Mouse (Mus musculus): Measurements from ENCODE around the gene Retreg2. TPM values are rescaled to one million over a fixed set of nuclear protein-coding genes. Genes with fewer than 3 reads are reported as not detected.

Gene Retreg2
- polyA plus RNA-seq, 1 experiment from 2014 or later: 107 TPM

GRCm38 (mm10) chr1:75187914-75188483 lies 45.4 kb downstream of the Retreg2 start:
- H3K27me3 ChIP-seq: no peaks in the 10 kb centered on the region
- CTCF ChIA-PET: no interaction called here
- TF ChIP-seq CTCF (IDR thresholded peaks at IDR 0.05): no peak
- DNase-seq (ENCODE audit: low read depth, low spot score) (no peak), ATAC-seq (no peak)
- POLR2A ChIA-PET: no interaction called here
- in situ Hi-C loops (cut with MboI; ENCODE audit: low pct_unique_long_range_greater_than_20kb): loop anchor here (10.0 kb wide), 1 partner anchor 67 kb away; no protein-coding TSS in a partner anchor

GRCm38 (mm10) chr1:75190577-75190976 lies 48.0 kb downstream of the Retreg2 start:
- no peak for DNase-seq (ENCODE audit: low read depth, low spot score)
- TF ChIP-seq CTCF (IDR thresholded peaks at IDR 0.05): no peak
- ChIA-PET POLR2A (interaction anchor here (0.8 to 3.8 kb wide), 3 partner anchors 8 to 20 kb away, joined by 3 to 15 read pairs (median 5); partner anchors contain the start of gene Abcb6), CTCF (interaction anchor here (1.5 kb wide), 1 partner anchor 11 kb away, joined by 4 read pairs; the partner anchor contains the start of gene Abcb6)
- no peaks in the 10 kb centered on the region for H3K27me3 ChIP-seq
- no peak for ATAC-seq
- in situ Hi-C loops (cut with MboI; ENCODE audit: low pct_unique_long_range_greater_than_20kb): no loop called here

GRCm38 (mm10) chr1:75191258-75191621 lies 48.7 kb downstream of the Retreg2 start:
- DNase-seq (ENCODE audit: low read depth, low spot score) (no peak), ATAC-seq (peak; percentile 9)
- CTCF ChIA-PET: interaction anchor here (0.9 kb wide), 1 partner anchor 60 kb away, joined by 3 read pairs; no protein-coding TSS in a partner anchor
- POLR2A ChIA-PET: interaction anchor here (1.6 to 3.8 kb wide), 2 partner anchors 11 to 22 kb away, joined by 7 to 15 read pairs; partner anchors contain the start of gene Abcb6
- in situ Hi-C loops (cut with MboI; ENCODE audit: low pct_unique_long_range_greater_than_20kb): no loop called here
- TF ChIP-seq CTCF (IDR thresholded peaks at IDR 0.05): no peak
- no peaks in the 10 kb centered on the region for H3K27me3 ChIP-seq

GRCm38 (mm10) chr1:75191622-75192402 lies 49.2 kb downstream of the Retreg2 start, which contains the start of the genes Ankzf1 and Atg9a:
Gene Ankzf1 (plus strand): TSS chr1:75192151.
Gene Atg9a (minus strand): TSS chr1:75192196.
- peak; percentile 87 for DNase-seq (ENCODE audit: low read depth, low spot score)
- CTCF ChIA-PET: interaction anchor here (0.7 to 0.9 kb wide), 2 partner anchors 11 to 60 kb away, joined by 3 read pairs; partner anchors contain the start of gene Abcb6
- H3K27me3 ChIP-seq: no peaks in the 10 kb centered on the region
- no peak for TF ChIP-seq CTCF (IDR thresholded peaks at IDR 0.05)
- in situ Hi-C loops (cut with MboI; ENCODE audit: low pct_unique_long_range_greater_than_20kb): no loop called here
- ATAC-seq: peak; percentile 96
- POLR2A ChIA-PET: interaction anchor here (1.6 to 3.8 kb wide), 2 partner anchors 12 to 22 kb away, joined by 7 to 15 read pairs; partner anchors contain the start of gene Abcb6

GRCm38 (mm10) chr1:75192452-75192851 lies 49.9 kb downstream of the Retreg2 start:
- no peak for DNase-seq (ENCODE audit: low read depth, low spot score)
- ChIA-PET POLR2A (interaction anchor here (1.6 to 3.8 kb wide), 2 partner anchors 12 to 21 kb away, joined by 7 to 15 read pairs; partner anchors contain the start of gene Abcb6), CTCF (interaction anchor here (0.7 kb wide), 1 partner anchor 12 kb away, joined by 3 read pairs; the partner anchor contains the start of gene Abcb6)
- H3K27me3 ChIP-seq: no peaks in the 10 kb centered on the region
- no peak for TF ChIP-seq CTCF (IDR thresholded peaks at IDR 0.05)
- in situ Hi-C loops (cut with MboI; ENCODE audit: low pct_unique_long_range_greater_than_20kb): no loop called here
- peak; percentile 49 for ATAC-seq

Other genes with a start within 250 kb of the Retreg2 start
- not detected for gene Cryba2, start 249.6 kb upstream of the Retreg2 start, polyA plus RNA-seq (2021)
- not detected for gene Cfap65, start 207.2 kb upstream of the Retreg2 start, polyA plus RNA-seq (2021)
- gene Ihh, start 191.1 kb upstream of the Retreg2 start, polyA plus RNA-seq (2021): 0.13 TPM
- gene Nhej1, start 17.6 kb upstream of the Retreg2 start, polyA plus RNA-seq (2021): 7.0 TPM
- 0.12 TPM for gene Slc23a3, start 8.9 kb upstream of the Retreg2 start, polyA plus RNA-seq (2021)
- gene Cnppd1, start 67 bp upstream of the Retreg2 start, polyA plus RNA-seq (2021): 64.4 TPM
- 27.0 TPM for gene Zfand2b, start 25.9 kb downstream of the Retreg2 start, polyA plus RNA-seq (2021)
- 25.9 TPM for gene Abcb6, start 37.6 kb downstream of the Retreg2 start, polyA plus RNA-seq (2021)
- gene Ankzf1, start 49.4 kb downstream of the Retreg2 start, polyA plus RNA-seq (2021): 28.5 TPM
- gene Atg9a, start 49.4 kb downstream of the Retreg2 start, polyA plus RNA-seq (2021): 33.2 TPM
- gene Glb1l, start 68.0 kb downstream of the Retreg2 start, polyA plus RNA-seq (2021): 30.9 TPM
- gene Stk16, start 68.1 kb downstream of the Retreg2 start, polyA plus RNA-seq (2021): 181 TPM
- gene Tuba4a, start 77.1 kb downstream of the Retreg2 start, polyA plus RNA-seq (2021): 200 TPM
- gene A630095N17Rik, start 89.3 kb downstream of the Retreg2 start, polyA plus RNA-seq (2021): 0.15 TPM
- 54.1 TPM for gene Dnajb2, start 93.6 kb downstream of the Retreg2 start, polyA plus RNA-seq (2021)
- gene Ptprn, start 121.7 kb downstream of the Retreg2 start, polyA plus RNA-seq (2021): 0.33 TPM
- gene Resp18, start 135.6 kb downstream of the Retreg2 start, polyA plus RNA-seq (2021): not detected
- gene Dnpep, start 175.2 kb downstream of the Retreg2 start, polyA plus RNA-seq (2021): 151 TPM
- 0.23 TPM for gene Des, start 217.6 kb downstream of the Retreg2 start, polyA plus RNA-seq (2021)
- gene Speg, start 232.5 kb downstream of the Retreg2 start, polyA plus RNA-seq (2021): 73.0 TPM